Mouse (Mus musculus): ENCODE measurements around the gene Slc3a1. TPM values are rescaled to one million over a fixed set of nuclear protein-coding genes. Genes with fewer than 3 reads are reported as not detected.

The Slc3a1 gene
- polyA plus RNA-seq, 1 experiment = 0.02 TPM

- TF ChIP-seq POLR2AphosphoS2 (IDR thresholded peaks at IDR 0.05; ENCODE audit: insufficient read length, low read depth) (no peak), REST (IDR thresholded peaks at IDR 0.05; ENCODE audit: insufficient read depth, insufficient read length) (no peak), SRF (IDR thresholded peaks at IDR 0.05; ENCODE audit: control insufficient read depth, insufficient read length, low read depth) (no peak), USF1 (IDR thresholded peaks at IDR 0.05; ENCODE audit: low read depth) (no peak), TCF3 (IDR thresholded peaks at IDR 0.05; ENCODE audit: insufficient read length, low read depth) (no peak), E2F4 (IDR thresholded peaks at IDR 0.05; ENCODE audit: insufficient read depth) (no peak), MYOG (IDR thresholded peaks at IDR 0.05; ENCODE audit: control insufficient read depth in 1 of 3, insufficient read depth in 1 of 3, insufficient read length in 2 of 3, low read depth in 2 of 3) (no peak), MYOD1 (IDR thresholded peaks at IDR 0.05; ENCODE audit: control insufficient read depth in 1 of 3, insufficient read length in 2 of 3, low read depth in 2 of 3) (no peak), CEBPB (IDR thresholded peaks at IDR 0.05; ENCODE audit: insufficient read depth, poor library complexity, severe bottlenecking) (no peak), POLR2A (IDR thresholded peaks at IDR 0.05; ENCODE audit: insufficient read length, low read depth) (no peak), MAX (IDR thresholded peaks at IDR 0.05; ENCODE audit: low read depth) (no peak), TCF12 (IDR thresholded peaks at IDR 0.05; ENCODE audit: insufficient read depth, poor library complexity, severe bottlenecking) (no peak)
- H3K27me3 ChIP-seq (ENCODE audit: control insufficient read depth, insufficient read depth, insufficient read length) = no peaks in the 10 kb centered on the region
- H3K79me2 ChIP-seq (ENCODE audit: control insufficient read depth, insufficient read depth) = no peaks in the 10 kb centered on the region
- H3K4me2 ChIP-seq (ENCODE audit: low read depth) = no peak overlapping the region
- no peak overlapping the region for H3ac ChIP-seq (ENCODE audit: control insufficient read depth, insufficient read length)
- no peak overlapping the region for H3K4me3 ChIP-seq
- H3K36me3 ChIP-seq (ENCODE audit: control insufficient read depth, insufficient read depth) = no peaks in the 10 kb centered on the region
Observed at GRCm38 (mm10) chr17:85028797-85029196, 621 bp downstream of the Slc3a1 start.

- Histone ChIP-seq H3K36me3 (ENCODE audit: control insufficient read depth, insufficient read depth) (no peaks in the 10 kb centered on the region), H3ac (ENCODE audit: control insufficient read depth, insufficient read length) (no peak overlapping the region), H3K27me3 (ENCODE audit: control insufficient read depth, insufficient read depth, insufficient read length) (no peaks in the 10 kb centered on the region), H3K4me3 (no peak overlapping the region), H3K4me2 (ENCODE audit: low read depth) (no peak overlapping the region), H3K79me2 (ENCODE audit: control insufficient read depth, insufficient read depth) (no peaks in the 10 kb centered on the region)
- no peak for TF ChIP-seq POLR2A (IDR thresholded peaks at IDR 0.05; ENCODE audit: insufficient read length, low read depth)
- no peak for TF ChIP-seq MAX (IDR thresholded peaks at IDR 0.05; ENCODE audit: low read depth)
- TF ChIP-seq CEBPB (IDR thresholded peaks at IDR 0.05; ENCODE audit: insufficient read depth, poor library complexity, severe bottlenecking) = no peak
Observed at GRCm38 (mm10) chr17:85030651-85031050, 2.5 kb downstream of the Slc3a1 start.

GRCm38 (mm10) chr17:85033087-85033486 is 4.9 kb downstream of the Slc3a1 start:
- no peaks in the 10 kb centered on the region for H3K79me2 ChIP-seq (ENCODE audit: control insufficient read depth, insufficient read depth)
- no peak for TF ChIP-seq POLR2AphosphoS2 (IDR thresholded peaks at IDR 0.05; ENCODE audit: insufficient read length, low read depth)
- no peak for TF ChIP-seq USF1 (IDR thresholded peaks at IDR 0.05; ENCODE audit: low read depth)
- no peak for TF ChIP-seq TCF3 (IDR thresholded peaks at IDR 0.05; ENCODE audit: insufficient read length, low read depth)
- TF ChIP-seq CEBPB (IDR thresholded peaks at IDR 0.05; ENCODE audit: insufficient read depth, poor library complexity, severe bottlenecking) = no peak
- no peak for TF ChIP-seq REST (IDR thresholded peaks at IDR 0.05; ENCODE audit: insufficient read depth, insufficient read length)
- no peak for TF ChIP-seq MYOD1 (IDR thresholded peaks at IDR 0.05; ENCODE audit: control insufficient read depth in 1 of 3, insufficient read length in 2 of 3, low read depth in 2 of 3)
- TF ChIP-seq POLR2A (IDR thresholded peaks at IDR 0.05; ENCODE audit: insufficient read length, low read depth) = no peak
- TF ChIP-seq MYOG (IDR thresholded peaks at IDR 0.05; ENCODE audit: control insufficient read depth in 1 of 3, insufficient read depth in 1 of 3, insufficient read length in 2 of 3, low read depth in 2 of 3) = no peak
- no peak for TF ChIP-seq SRF (IDR thresholded peaks at IDR 0.05; ENCODE audit: control insufficient read depth, insufficient read length, low read depth)
- no peak for TF ChIP-seq TCF12 (IDR thresholded peaks at IDR 0.05; ENCODE audit: insufficient read depth, poor library complexity, severe bottlenecking)

GRCm38 (mm10) chr17:85034068-85034467 is 5.9 kb downstream of the Slc3a1 start:
- Histone ChIP-seq H3ac (ENCODE audit: control insufficient read depth, insufficient read length) (no peak overlapping the region), H3K4me3 (no peak overlapping the region), H3K27me3 (ENCODE audit: control insufficient read depth, insufficient read depth, insufficient read length) (no peaks in the 10 kb centered on the region), H3K79me2 (ENCODE audit: control insufficient read depth, insufficient read depth) (no peaks in the 10 kb centered on the region), H3K36me3 (ENCODE audit: control insufficient read depth, insufficient read depth) (no peaks in the 10 kb centered on the region), H3K4me2 (ENCODE audit: low read depth) (no peak overlapping the region)
- TF ChIP-seq TCF3 (IDR thresholded peaks at IDR 0.05; ENCODE audit: insufficient read length, low read depth) (no peak), REST (IDR thresholded peaks at IDR 0.05; ENCODE audit: insufficient read depth, insufficient read length) (no peak), MYOG (IDR thresholded peaks at IDR 0.05; ENCODE audit: control insufficient read depth in 1 of 3, insufficient read depth in 1 of 3, insufficient read length in 2 of 3, low read depth in 2 of 3) (no peak), SRF (IDR thresholded peaks at IDR 0.05; ENCODE audit: control insufficient read depth, insufficient read length, low read depth) (no peak), CEBPB (IDR thresholded peaks at IDR 0.05; ENCODE audit: insufficient read depth, poor library complexity, severe bottlenecking) (no peak), MAX (IDR thresholded peaks at IDR 0.05; ENCODE audit: low read depth) (no peak), TCF12 (IDR thresholded peaks at IDR 0.05; ENCODE audit: insufficient read depth, poor library complexity, severe bottlenecking) (no peak), USF1 (IDR thresholded peaks at IDR 0.05; ENCODE audit: low read depth) (no peak), E2F4 (IDR thresholded peaks at IDR 0.05; ENCODE audit: insufficient read depth) (no peak), POLR2AphosphoS2 (IDR thresholded peaks at IDR 0.05; ENCODE audit: insufficient read length, low read depth) (no peak), MYOD1 (IDR thresholded peaks at IDR 0.05; ENCODE audit: control insufficient read depth in 1 of 3, insufficient read length in 2 of 3, low read depth in 2 of 3) (no peak), POLR2A (IDR thresholded peaks at IDR 0.05; ENCODE audit: insufficient read length, low read depth) (no peak)

More at GRCm38 (mm10) chr17:85033087-85033486, 4.9 kb downstream of the Slc3a1 start:
- H3K36me3 ChIP-seq (ENCODE audit: control insufficient read depth, insufficient read depth) = no peaks in the 10 kb centered on the region
- H3K27me3 ChIP-seq (ENCODE audit: control insufficient read depth, insufficient read depth, insufficient read length) = no peaks in the 10 kb centered on the region
- no peak overlapping the region for H3K4me2 ChIP-seq (ENCODE audit: low read depth)
- H3K4me3 ChIP-seq = no peak overlapping the region
- no peak overlapping the region for H3ac ChIP-seq (ENCODE audit: control insufficient read depth, insufficient read length)

- no peaks in the 10 kb centered on the region for H3K36me3 ChIP-seq (ENCODE audit: control insufficient read depth, insufficient read depth)
- H3K4me3 ChIP-seq = no peak overlapping the region
- no peaks in the 10 kb centered on the region for H3K79me2 ChIP-seq (ENCODE audit: control insufficient read depth, insufficient read depth)
- H3K4me2 ChIP-seq (ENCODE audit: low read depth) = no peak overlapping the region
- TF ChIP-seq POLR2A (IDR thresholded peaks at IDR 0.05; ENCODE audit: insufficient read length, low read depth) = no peak
- TF ChIP-seq E2F4 (IDR thresholded peaks at IDR 0.05; ENCODE audit: insufficient read depth) = no peak
- no peak for TF ChIP-seq MYOD1 (IDR thresholded peaks at IDR 0.05; ENCODE audit: control insufficient read depth in 1 of 3, insufficient read length in 2 of 3, low read depth in 2 of 3)
- TF ChIP-seq SRF (IDR thresholded peaks at IDR 0.05; ENCODE audit: control insufficient read depth, insufficient read length, low read depth) = no peak
- TF ChIP-seq TCF12 (IDR thresholded peaks at IDR 0.05; ENCODE audit: insufficient read depth, poor library complexity, severe bottlenecking) = no peak
- TF ChIP-seq CEBPB (IDR thresholded peaks at IDR 0.05; ENCODE audit: insufficient read depth, poor library complexity, severe bottlenecking) = no peak
- TF ChIP-seq MYOG (IDR thresholded peaks at IDR 0.05; ENCODE audit: control insufficient read depth in 1 of 3, insufficient read depth in 1 of 3, insufficient read length in 2 of 3, low read depth in 2 of 3) = no peak
- no peaks in the 10 kb centered on the region for H3K27me3 ChIP-seq (ENCODE audit: control insufficient read depth, insufficient read depth, insufficient read length)
- no peak overlapping the region for H3ac ChIP-seq (ENCODE audit: control insufficient read depth, insufficient read length)
Observed at GRCm38 (mm10) chr17:85037855-85038254, 9.7 kb downstream of the Slc3a1 start.
